Mouse (Mus musculus): Measurements from ENCODE around the gene Tcf7.

- TF ChIP-seq CTCF (conservative IDR thresholded peaks at IDR 0.05; ENCODE audit: low read length) (peak; percentile 97), NANOG (IDR thresholded peaks at IDR 0.05; ENCODE audit: borderline replicate concordance, low read length) (no peak), POU5F1 (IDR thresholded peaks at IDR 0.05; ENCODE audit: borderline replicate concordance, low read length) (no peak)
Observed at GRCm38 (mm10) chr11:52297352-52297751, 14.5 kb upstream of the Tcf7 start.
